Mouse (Mus musculus) 416B (cell line): ENCODE measurements around the gene C2cd4c.
A peak's percentile ranks its signal among the peaks of the same experiment; 100 is the strongest.

Source experiments
- DNase-seq: peaks from one replicate; pipeline ENCODE4 v3.0.0; 2011; ENCODE audit warnings: low read depth

Gene C2cd4c

GRCm38 (mm10) chr10:79612192-79613135 is 1.4 kb downstream of the C2cd4c start:
- no peak for DNase-seq

- no peak for DNase-seq
Observed at GRCm38 (mm10) chr10:79611296-79611695, 2.5 kb downstream of the C2cd4c start.

GRCm38 (mm10) chr10:79609276-79609675 is 4.5 kb downstream of the C2cd4c start:
- no peak for DNase-seq

GRCm38 (mm10) chr10:79607892-79608291 is 5.9 kb downstream of the C2cd4c start:
- no peak for DNase-seq

- no peak for DNase-seq
Observed at GRCm38 (mm10) chr10:79606537-79606936, 7.3 kb downstream of the C2cd4c start.

- no peak for DNase-seq
Observed at GRCm38 (mm10) chr10:79597936-79598230, 15.9 kb downstream of the C2cd4c start.

GRCm38 (mm10) chr10:79597051-79597935 is 16.5 kb downstream of the C2cd4c start:
- no peak for DNase-seq

GRCm38 (mm10) chr10:79595590-79595929 is 18.3 kb downstream of the C2cd4c start:
- DNase-seq = no peak

- DNase-seq = peak; percentile 70
Observed at GRCm38 (mm10) chr10:79594872-79595589, 18.8 kb downstream of the C2cd4c start.

- no peak for DNase-seq
Observed at GRCm38 (mm10) chr10:79594111-79594510, 19.7 kb downstream of the C2cd4c start.

- DNase-seq = no peak
Observed at GRCm38 (mm10) chr10:79590702-79591101, 23.1 kb downstream of the C2cd4c start.

- no peak for DNase-seq
Observed at GRCm38 (mm10) chr10:79587752-79588126, 26.1 kb downstream of the C2cd4c start.

- DNase-seq = no peak
Observed at GRCm38 (mm10) chr10:79587061-79587751, 26.6 kb downstream of the C2cd4c start, which contains the start of gene Theg. Gene Theg, minus strand, starts transcription at chr10:79587331.

- no peak for DNase-seq
Observed at GRCm38 (mm10) chr10:79586243-79586642, 27.6 kb downstream of the C2cd4c start.

- DNase-seq = no peak
Observed at GRCm38 (mm10) chr10:79585723-79586122, 28.1 kb downstream of the C2cd4c start.

- DNase-seq = no peak
Observed at GRCm38 (mm10) chr10:79585136-79585535, 28.7 kb downstream of the C2cd4c start.

- no peak for DNase-seq
Observed at GRCm38 (mm10) chr10:79584426-79584825, 29.4 kb downstream of the C2cd4c start.

- no peak for DNase-seq
Observed at GRCm38 (mm10) chr10:79584021-79584420, 29.8 kb downstream of the C2cd4c start.

GRCm38 (mm10) chr10:79581501-79581900 is 32.3 kb downstream of the C2cd4c start:
- DNase-seq = no peak

GRCm38 (mm10) chr10:79580811-79581210 is 33.0 kb downstream of the C2cd4c start:
- DNase-seq = peak; percentile 40

- DNase-seq = no peak
Observed at GRCm38 (mm10) chr10:79580356-79580755, 33.5 kb downstream of the C2cd4c start.

GRCm38 (mm10) chr10:79579781-79580180 is 34.0 kb downstream of the C2cd4c start:
- DNase-seq = no peak
